Mouse (Mus musculus) liver, embryonic 14.5 days (tissue): Measurements from ENCODE around the gene Slc16a5. TPM values are rescaled to one million over a fixed set of nuclear protein-coding genes. Genes with fewer than 3 reads are reported as not detected.

Source experiments
- ATAC-seq: fragments of 200-750 bp; cut with Nextera tagmentation; 2 replicates; pipeline ENCODE4 v1.8.0; 2017; ENCODE audit warnings: moderate number of reproducible peaks, mild to moderate bottlenecking, moderate library complexity; ENCODE audit not compliant: insufficient read depth
- DNase-seq, 3 experiments: peaks; one replicate each; pipeline ENCODE4 v3.0.0-alpha.2; 2012 to 2013; ENCODE audit warnings: low read depth in 3 of 3, low spot score in 3 of 3
- H3K27ac ChIP-seq: fragments of 300-500 bp; sonication (generic); 2 replicates; pipeline ENCODE4 v1.5.1; 2014; ENCODE audit warnings: moderate library complexity, mild to moderate bottlenecking, control low read depth, inconsistent platforms
- H3K27me3 ChIP-seq: fragments of 300-500 bp; sonication (generic); 2 replicates; pipeline ENCODE4 v1.6.1; 2014; ENCODE audit warnings: mild to moderate bottlenecking, low read length, moderate library complexity; ENCODE audit not compliant: control insufficient read depth, insufficient read depth
- H3K36me3 ChIP-seq: fragments of 300-500 bp; sonication (generic); replicated peaks from 2 replicates; pipeline ENCODE4 v1.6.1; 2014; ENCODE audit warnings: low read depth; ENCODE audit not compliant: control insufficient read depth, insufficient read depth
- H3K4me1 ChIP-seq, 2 experiments: fragments of 200-500 bp in 1 of 2; fragments of 300-500 bp in 1 of 2; sonication (generic) in 1 of 2; replicated peaks; 2 replicates each; pipeline ENCODE4 v1.6.1; 2012 to 2014; ENCODE audit warnings: antibody characterized with exemption in 1 of 2, inconsistent platforms in 1 of 2, low read length in 1 of 2; ENCODE audit not compliant: control insufficient read depth in 2 of 2, insufficient read depth in 2 of 2
- H3K4me2 ChIP-seq: fragments of 300-500 bp; sonication (generic); 2 replicates; pipeline ENCODE4 v1.6.1; 2014; ENCODE audit warnings: low read depth, mild to moderate bottlenecking, control low read depth, moderate library complexity
- H3K4me3 ChIP-seq, 2 experiments: fragments of 200-500 bp in 1 of 2; fragments of 300-500 bp in 1 of 2; sonication (generic) in 1 of 2; 2 replicates each; pipeline ENCODE4 v1.5.1; 2012 to 2014; ENCODE audit warnings: low read depth in 2 of 2, low read length in 2 of 2, mild to moderate bottlenecking in 2 of 2, control low read depth in 1 of 2, inconsistent platforms in 1 of 2, moderate library complexity in 1 of 2; ENCODE audit not compliant: insufficient read depth in 1 of 2
- H3K9ac ChIP-seq: fragments of 300-500 bp; sonication (generic); replicated peaks from 2 replicates; pipeline ENCODE4 v1.6.1; 2014; ENCODE audit warnings: mild to moderate bottlenecking, control low read depth, moderate library complexity
- H3K9me3 ChIP-seq: fragments of 300-500 bp; sonication (generic); 2 replicates; pipeline ENCODE4 v1.6.1; 2016; ENCODE audit warnings: low read length, mixed read lengths; ENCODE audit not compliant: control insufficient read depth
- CTCF ChIP-seq: IDR thresholded peaks from 2 replicates; pipeline ENCODE4 v1.5.1; 2016; ENCODE audit warnings: antibody characterized with exemption, low read depth, control low read depth
- EP300 ChIP-seq: IDR thresholded peaks from 2 replicates; pipeline ENCODE4 v1.6.1; 2016; ENCODE audit warnings: antibody characterized with exemption, low read depth
- WGBS: fragments of 180-500 bp; shearing (Covaris S2); extraction: QIAGEN DNeasy Blood & Tissue Kit; methylation state at CpG from one replicate; pipeline ENCODE4 v1.1.7; 2014; ENCODE audit not compliant: insufficient replicate concordance; 5-methylcytosine and 5-hydroxymethylcytosine counted together
- polyA plus RNA-seq, 2 experiments: library from polyadenylated mRNA; depleted of rRNA in 1 of 2; stranded (reverse) in 1 of 2; unstranded in 1 of 2; fragments of >200 nt; fragmentation: Nextera tagmentation in 1 of 2; extraction: Ambion mirVana in 1 of 2; gene quantifications; 2 replicates each; pipeline versions ENCODE4 v1.2.1 to v1.2.3; 2012 to 2014

Gene Slc16a5
- polyA plus RNA-seq, 2 experiments = 0.02 TPM; not detected in 1

DNA sequence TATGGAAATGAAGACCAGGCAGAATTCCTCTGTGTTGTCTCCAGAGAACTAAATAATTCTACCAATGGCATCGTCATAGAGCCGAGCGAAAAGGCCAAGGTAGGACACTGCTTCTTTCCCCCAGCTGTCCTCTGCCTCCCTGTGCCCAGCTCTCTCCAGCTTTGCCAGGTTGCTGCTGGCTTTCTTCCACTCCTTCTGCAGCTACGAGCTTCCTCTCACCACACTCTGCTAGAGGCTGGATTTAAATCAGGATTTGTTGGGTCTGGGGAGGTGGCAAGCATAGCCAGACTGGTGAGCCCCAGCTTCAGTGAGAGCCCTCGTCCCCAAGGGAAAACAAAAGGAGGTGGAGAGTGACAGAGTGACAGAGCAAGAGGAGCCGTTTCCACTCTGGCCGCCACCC, 33.0 kb upstream of the Slc16a5 start:
- ATAC-seq = no peak
- Histone ChIP-seq H3K9me3 (no peaks in the 10 kb centered on the region), H3K4me2 (no peak overlapping the region), H3K27ac (no peak overlapping the region), H3K9ac (no peak overlapping the region), H3K27me3 (no peaks in the 10 kb centered on the region), H3K4me1 (0 out of 4 replicates have a peak, but pooled peaks cover 0 to 1% of the 10 kb centered on the region in 2 experiments), H3K36me3 (no peaks in the 10 kb centered on the region; the same call in 1 of the 2 replicates), H3K4me3 (no peak overlapping the region)
- no peak for DNase-seq
- 77% methylated on average over 7 of the region's 7 CpGs for WGBS
- TF ChIP-seq EP300 (no peak), CTCF (no peak)

DNA sequence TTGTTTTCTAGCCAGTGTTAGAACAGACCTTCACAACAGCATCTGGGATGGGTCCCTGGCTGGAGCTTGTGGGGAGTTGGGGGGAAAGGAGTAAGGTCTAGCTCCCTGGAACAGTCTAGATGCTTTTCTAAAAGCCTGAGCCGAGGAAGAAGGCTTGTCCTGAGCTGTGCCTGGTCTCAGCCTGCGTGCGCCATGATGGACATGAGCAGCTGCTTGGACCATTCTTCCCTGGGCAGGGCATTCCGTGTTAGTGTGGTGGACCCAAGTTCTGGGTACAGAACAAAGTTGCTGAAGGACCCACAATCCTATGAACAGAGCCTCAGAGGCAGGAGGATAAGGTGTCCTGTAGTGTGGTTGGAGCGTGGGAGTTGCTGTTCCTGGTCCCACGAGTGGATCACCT, 31.7 kb upstream of the Slc16a5 start:
- Histone ChIP-seq H3K4me1 (peaks cover 0 to 3% of the 10 kb centered on the region in 2 experiments; a peak in 1 of 4 replicates), H3K9ac (no peak overlapping the region), H3K36me3 (no peaks in the 10 kb centered on the region; the same call in 1 of the 2 replicates), H3K9me3 (no peaks in the 10 kb centered on the region), H3K27ac (no peak overlapping the region), H3K4me3 (no peak overlapping the region), H3K27me3 (peaks cover 3% of the 10 kb centered on the region; the same call in 1 of the 2 replicates), H3K4me2 (no peak overlapping the region)
- no peak for TF ChIP-seq CTCF
- TF ChIP-seq EP300 = no peak
- DNase-seq = no peak
- no peak for ATAC-seq
- 76% methylated on average over 6 of the region's 6 CpGs for WGBS

DNA sequence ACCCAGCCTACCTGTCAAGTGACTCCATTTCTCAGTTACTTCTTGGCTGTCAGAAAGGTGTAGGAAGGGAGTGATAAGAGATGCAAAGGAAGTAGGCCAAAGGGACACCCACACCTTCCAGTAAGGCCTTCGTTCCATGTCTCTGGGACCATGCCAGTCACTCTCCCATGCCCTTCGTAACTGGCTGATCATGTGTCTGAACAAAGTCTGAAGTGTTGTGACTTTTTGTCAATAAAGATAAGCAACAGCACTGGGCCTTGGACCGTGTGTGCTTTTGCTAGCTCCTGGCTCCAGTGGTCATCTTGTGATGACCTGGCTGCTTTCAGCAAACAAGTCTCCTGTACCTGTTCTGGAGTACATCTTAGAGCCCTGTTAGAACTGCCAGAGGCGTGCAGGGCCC, 29.5 kb upstream of the Slc16a5 start:
- H3K27me3 ChIP-seq = peaks cover 13% of the 10 kb centered on the region
- DNase-seq = no peak
- no peaks in the 10 kb centered on the region; the same call in 1 of the 2 replicates for H3K36me3 ChIP-seq
- H3K9me3 ChIP-seq = no peaks in the 10 kb centered on the region
- no peak for ATAC-seq
- H3K4me1 ChIP-seq = peaks cover 0 to 7% of the 10 kb centered on the region in 2 experiments; a peak in 2 of 4 replicates
- no peak overlapping the region for H3K4me3 ChIP-seq
- no peak for TF ChIP-seq EP300
- TF ChIP-seq CTCF = no peak
- 57% methylated on average over 4 of the region's 4 CpGs for WGBS
- no peak overlapping the region for H3K27ac ChIP-seq
- no peak overlapping the region for H3K4me2 ChIP-seq
- H3K9ac ChIP-seq = no peak overlapping the region

DNA sequence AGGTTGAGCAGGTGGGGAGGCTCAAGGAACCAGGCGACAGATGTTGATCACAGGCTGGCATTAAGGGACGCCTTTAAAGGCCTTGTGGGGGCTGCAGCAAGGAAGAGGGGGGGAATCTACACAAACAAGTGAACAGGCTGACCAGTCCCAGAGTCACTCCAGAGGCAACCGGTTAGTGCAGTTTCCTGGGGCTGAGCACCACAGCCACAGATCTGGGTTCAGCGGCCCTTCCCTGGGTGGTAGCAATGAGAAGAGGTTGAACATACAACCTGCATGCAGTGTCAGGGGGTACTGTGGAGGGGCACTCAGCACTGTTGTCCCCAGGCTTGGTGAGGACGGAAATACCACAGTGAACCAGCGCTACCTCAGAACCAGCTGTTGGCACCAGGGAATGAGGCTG, 28.9 kb upstream of the Slc16a5 start:
- ATAC-seq (no peak), DNase-seq (no peak)
- Histone ChIP-seq H3K4me3 (no peak overlapping the region), H3K36me3 (no peaks in the 10 kb centered on the region; the same call in 1 of the 2 replicates), H3K9me3 (no peaks in the 10 kb centered on the region), H3K9ac (no peak overlapping the region), H3K27me3 (peaks cover 13% of the 10 kb centered on the region), H3K27ac (no peak overlapping the region), H3K4me2 (no peak overlapping the region), H3K4me1 (peaks cover 0 to 7% of the 10 kb centered on the region in 2 experiments; a peak in 2 of 4 replicates)
- TF ChIP-seq EP300 (no peak), CTCF (no peak)
- WGBS = 67% methylated on average over 6 of the region's 6 CpGs

DNA sequence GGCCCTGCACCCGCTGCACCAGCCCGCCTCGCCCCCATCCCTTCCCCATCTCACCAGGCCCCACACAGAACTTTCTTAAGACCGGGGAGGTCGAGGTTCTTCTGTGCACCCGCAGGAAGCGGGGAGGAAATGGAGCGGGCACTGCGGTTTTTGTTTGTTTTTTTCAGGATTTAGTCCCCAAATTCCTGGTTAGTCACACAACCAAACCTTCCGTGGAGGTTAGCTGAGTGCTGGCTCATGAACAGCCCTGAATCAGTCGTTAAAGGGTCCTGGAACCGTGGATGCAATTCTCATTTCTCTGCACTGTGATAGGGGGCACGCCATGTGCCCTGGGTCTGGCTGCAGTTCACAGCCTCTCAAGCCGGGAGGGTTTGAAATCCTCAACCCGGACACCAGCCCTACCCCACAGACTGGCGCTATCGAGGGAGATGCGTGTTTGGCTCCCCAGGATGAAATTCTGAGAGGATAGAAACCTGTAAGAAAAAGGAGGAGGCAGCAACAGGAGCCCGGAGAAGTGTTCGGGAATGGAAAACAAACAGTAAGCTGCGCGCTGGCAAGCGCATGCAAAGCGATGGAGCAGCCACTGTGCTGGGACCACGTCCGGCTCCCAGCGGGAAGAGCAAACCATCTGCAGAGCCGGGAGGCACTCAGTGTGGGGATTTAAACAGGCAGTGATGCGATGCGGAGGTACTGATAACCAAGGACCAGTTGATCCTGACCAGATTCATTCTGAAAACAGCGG, 26.5 kb upstream of the Slc16a5 start:
- ATAC-seq (no peak), DNase-seq (no peak)
- 6% methylated on average over 31 of the region's 31 CpGs for WGBS
- Histone ChIP-seq H3K9me3 (no peaks in the 10 kb centered on the region; the same call in 1 of the 2 replicates), H3K27ac (no peak overlapping the region), H3K4me2 (peak overlapping the region; percentile 41), H3K36me3 (no peaks in the 10 kb centered on the region), H3K27me3 (peaks cover 13% of the 10 kb centered on the region), H3K4me3 (no peak overlapping the region), H3K9ac (no peak overlapping the region), H3K4me1 (peaks cover 0 to 7% of the 10 kb centered on the region in 2 experiments; a peak in 2 of 4 replicates)
- TF ChIP-seq CTCF = no peak
- TF ChIP-seq EP300 = no peak
